Mouse (Mus musculus): ENCODE data around the gene Tead1.

Tead1 gene

DNA sequence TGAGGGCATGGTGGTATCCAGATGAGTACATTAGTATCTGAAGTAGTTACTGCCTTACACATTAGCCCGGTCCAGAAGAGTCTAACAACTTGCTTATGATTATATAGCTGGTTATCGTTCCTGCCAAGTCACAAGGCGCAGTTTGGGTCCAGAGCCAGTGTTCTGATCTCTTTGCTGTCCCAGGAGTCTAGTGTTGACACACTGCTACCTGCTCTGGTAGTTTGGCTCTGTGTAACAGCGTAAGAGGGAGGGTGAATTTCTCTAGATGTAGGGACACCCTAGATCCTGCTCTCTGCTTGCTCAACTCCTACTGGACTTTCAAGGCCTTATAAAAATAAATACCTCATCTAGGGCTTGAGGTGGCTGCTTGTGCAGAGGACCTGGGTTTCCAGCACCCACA lies 94.5 kb downstream of the Tead1 start:
- no peak for DNase-seq (ENCODE audit: low read depth in 1 of 2, low spot score in 2 of 2)

DNA sequence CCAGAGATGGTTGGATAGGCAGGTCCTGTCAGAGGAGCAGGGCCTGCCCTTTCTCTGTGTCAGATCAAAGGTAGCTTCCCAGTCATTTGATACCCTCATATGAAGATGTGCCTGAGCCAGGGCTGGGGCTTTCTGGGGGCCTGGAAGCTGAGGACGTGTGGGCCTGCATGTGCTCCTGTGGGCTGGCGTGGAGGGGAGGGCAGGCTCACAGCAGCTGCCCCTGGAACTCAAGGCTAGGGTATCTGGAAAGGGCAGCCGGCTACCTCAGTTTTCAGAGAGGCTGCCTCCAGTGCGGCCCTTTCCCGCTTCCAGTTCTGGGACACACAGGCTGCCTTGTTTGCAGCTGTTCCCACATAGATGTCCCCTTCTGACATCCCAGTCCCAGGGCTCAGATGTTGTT lies 96.7 kb downstream of the Tead1 start:
- no peak for DNase-seq (ENCODE audit: low read depth in 1 of 2, low spot score in 2 of 2)

DNA sequence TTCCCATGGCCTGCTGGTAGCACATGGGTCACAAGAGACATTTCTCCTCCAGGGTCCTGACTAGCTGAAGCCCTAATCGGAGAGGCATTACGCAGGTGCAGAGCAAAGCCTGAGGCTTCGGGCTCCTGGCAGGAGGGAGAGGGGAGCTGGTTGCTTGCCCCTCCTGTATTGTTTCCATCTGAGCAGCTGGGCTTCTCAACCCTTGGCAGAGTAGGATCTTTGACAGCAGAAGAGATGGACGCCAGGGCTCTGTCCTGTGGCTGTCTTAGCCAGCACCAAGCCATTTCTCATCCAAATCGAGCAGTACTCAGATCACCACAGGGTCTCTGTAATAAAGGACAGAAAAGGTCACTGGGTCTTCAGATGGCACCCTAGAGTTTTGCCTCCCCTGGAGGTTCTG lies 97.6 kb downstream of the Tead1 start:
- DNase-seq (ENCODE audit: low read depth in 1 of 2, low spot score in 2 of 2) = no peak

DNA sequence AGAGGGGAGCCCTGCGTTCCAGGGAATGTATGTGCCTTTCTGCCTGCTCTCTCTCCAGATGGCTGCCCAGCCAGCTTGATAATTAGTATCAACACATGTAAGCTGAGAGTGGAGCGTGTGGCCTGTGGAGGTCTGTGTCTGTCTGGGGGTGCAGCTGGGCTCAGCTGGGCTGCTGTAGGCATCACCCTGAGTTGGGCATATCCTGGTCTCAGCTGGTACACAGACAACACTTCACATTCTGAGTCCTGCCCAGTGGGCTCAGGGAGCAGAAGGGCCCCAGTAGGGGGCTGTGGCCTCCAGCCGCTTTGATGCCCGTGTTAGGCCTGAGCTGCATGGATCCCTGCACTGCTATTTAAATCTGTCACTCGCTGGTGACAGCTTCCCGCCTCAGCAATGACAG lies 100.5 kb downstream of the Tead1 start:
- no peak for DNase-seq (ENCODE audit: low read depth in 1 of 2, low spot score in 2 of 2)

DNA sequence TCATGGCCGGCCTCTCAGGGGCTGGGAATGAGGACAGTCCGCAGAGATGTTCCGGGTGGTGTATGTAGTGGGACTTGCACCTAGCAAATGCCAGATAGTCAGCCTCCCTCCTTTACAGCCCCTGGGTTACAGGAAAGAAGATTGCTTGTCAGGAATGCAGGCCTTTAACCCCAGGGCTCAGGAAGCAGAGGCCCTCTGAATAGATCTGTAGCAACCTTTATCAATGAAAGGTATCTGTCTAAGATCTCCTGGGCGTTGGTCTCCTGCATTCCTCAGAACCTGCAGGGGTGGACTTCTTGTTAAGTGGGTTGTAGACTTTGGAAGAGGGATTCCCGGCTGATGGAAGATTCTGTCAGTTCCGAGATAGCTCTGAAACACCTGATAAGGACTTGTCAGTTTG lies 101.8 kb downstream of the Tead1 start:
- no peak for DNase-seq (ENCODE audit: low read depth in 1 of 2, low spot score in 2 of 2)

DNA sequence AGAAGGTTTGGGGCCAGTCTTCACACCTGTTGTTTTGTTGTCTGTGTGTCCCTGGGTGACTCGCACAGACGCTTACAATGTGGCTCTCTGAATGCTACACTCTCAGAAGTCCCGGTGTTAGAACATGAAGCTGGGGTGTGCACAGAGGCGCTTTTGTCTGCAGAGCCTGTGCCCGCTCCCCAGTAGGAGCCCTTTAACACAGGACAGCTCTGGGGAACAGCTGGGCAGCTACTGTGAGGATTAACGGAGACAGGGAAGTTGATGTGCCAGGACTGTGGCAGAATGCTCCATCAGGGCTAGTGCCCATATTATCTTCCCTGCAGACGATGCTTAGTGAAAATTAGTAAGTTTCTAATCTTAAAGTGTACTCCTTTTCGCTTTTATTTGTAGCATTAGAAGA lies 102.9 kb downstream of the Tead1 start:
- DNase-seq (ENCODE audit: low read depth in 1 of 2, low spot score in 2 of 2) = no peak

DNA sequence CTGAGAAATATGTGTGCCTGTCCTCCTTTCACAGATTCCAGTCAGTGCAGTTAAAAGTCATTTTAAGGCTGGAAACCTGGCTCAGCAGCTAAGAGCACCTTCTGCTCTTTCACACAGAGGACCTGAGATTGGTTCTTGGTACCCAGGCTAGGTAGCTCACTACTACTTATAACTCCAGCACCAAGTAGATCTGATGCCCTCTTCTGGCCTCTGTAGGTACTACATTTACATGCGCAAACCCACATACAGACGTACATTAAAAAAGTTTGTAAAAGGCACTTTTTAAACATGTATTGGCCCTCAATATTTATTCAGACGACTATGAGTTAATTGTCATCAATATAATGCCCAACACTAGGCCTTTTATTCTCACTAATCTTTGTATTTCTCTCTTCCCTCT lies 105.2 kb downstream of the Tead1 start:
- no peak for DNase-seq (ENCODE audit: low read depth in 1 of 2, low spot score in 2 of 2)

DNA sequence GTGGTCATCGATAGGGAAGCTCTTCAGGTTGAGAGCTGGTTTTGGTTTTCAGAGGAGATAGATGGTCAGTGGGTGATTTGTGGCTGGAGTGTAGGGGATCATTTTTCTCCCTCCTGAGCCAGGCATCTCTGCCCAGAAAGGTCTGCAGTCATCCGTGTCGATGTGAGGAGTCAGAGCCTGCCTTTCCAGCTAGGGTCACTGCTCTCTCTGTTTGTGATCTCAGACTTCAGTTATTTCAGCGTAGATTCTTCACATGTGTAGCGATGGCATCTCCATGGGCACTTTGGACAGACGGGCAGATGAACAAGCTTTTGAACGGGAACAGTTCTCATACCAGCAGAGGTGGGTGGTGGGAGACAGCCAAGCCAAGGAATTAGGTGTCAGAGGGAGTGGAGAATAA lies 106.2 kb downstream of the Tead1 start:
- no peak for DNase-seq (ENCODE audit: low read depth in 1 of 2, low spot score in 2 of 2)

DNA sequence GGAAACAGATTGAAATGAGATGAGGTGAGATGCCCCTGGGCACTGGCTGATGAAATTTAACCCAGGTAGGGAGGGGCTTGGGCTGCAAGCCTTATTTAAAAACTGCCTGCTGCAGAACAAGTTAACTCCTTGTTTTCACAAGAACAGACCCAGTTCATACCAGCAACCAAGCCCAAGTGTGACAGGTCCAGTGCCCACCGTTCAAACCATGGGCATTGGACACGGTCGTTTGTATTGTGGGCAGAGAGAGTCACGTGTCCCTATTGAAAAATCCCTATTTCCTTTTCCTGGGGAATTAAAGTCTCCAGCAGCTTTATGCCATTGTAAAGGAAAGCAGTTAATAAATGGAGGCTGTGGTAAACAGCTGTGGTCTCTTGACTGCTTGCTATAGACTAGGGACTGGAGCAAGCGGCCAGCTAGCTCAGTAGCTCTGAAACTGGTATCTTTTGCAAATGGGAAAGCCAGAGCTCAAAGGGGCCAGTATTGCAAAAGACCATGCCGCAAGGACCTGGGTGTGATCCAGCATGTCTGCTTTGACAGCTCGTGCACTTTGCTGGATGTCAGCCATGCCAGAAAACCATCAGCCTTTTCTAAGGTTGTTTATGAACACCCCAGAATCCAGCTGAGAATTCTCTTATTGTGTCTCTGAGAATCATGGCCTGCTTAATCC lies 107.6 kb downstream of the Tead1 start:
- DNase-seq (ENCODE audit: low read depth in 1 of 2, low spot score in 2 of 2) = no peak

DNA sequence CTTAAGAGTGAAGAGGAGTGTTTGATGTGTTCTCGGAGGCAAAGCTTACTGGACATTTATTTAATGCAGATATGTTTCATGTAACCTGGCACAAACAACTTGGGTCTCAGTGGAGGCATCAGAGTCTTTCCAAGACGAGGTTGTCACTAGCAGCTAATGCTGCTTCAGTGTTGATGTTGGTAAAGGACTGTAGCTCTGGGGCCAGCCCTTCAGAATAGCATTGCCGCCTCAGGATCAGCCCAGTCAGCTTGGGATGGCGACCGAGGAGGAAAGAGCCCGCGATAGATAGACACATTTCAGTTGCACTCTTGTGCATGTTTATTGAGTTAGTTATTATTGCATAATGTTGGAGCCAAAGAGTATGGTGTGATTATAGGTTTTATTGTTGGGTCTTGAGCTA lies 108.2 kb downstream of the Tead1 start:
- no peak for DNase-seq (ENCODE audit: low read depth in 1 of 2, low spot score in 2 of 2)

DNA sequence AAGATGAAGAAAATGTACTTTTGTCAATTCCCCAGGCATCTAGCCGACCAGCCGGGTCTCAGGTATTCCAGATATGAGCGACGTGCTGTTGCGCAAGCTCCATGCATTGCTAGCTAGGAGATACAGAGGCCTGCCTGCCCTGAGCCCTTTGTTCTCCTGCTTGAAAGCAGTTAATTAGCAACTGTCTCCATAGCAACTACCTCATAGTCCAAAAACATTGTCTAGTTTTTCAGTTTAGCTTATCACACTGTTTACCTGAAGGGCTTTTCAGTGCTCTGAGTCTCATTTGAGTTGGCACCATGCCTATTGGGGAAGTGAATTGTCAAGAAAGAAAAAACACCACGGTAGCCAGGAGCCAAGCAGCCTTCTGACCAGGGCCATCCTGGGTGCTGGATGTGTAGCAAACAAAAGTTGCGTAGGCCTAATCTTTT lies 109.2 kb downstream of the Tead1 start:
- no peak for DNase-seq (ENCODE audit: low read depth in 1 of 2, low spot score in 2 of 2)

DNA sequence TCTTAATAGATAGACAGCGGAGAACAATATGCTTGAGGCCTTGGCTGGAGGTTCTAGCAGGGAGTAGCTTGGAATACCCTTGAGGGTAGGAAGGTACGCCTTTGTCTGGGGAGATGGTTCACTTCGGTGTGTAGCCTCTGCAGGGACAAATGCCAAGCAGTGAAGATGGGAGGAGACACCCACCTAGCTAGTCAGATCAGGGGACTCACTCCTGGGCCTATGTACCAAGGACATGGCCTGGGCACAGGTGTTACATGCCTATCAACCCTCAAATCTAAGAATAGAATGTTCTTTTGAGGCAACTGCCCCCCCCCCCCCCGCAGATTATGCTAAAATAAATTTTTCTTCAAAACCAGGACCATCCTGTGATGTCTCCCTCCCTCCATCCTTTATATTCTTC lies 110.6 kb downstream of the Tead1 start:
- no peak for DNase-seq (ENCODE audit: low read depth in 1 of 2, low spot score in 2 of 2)

DNA sequence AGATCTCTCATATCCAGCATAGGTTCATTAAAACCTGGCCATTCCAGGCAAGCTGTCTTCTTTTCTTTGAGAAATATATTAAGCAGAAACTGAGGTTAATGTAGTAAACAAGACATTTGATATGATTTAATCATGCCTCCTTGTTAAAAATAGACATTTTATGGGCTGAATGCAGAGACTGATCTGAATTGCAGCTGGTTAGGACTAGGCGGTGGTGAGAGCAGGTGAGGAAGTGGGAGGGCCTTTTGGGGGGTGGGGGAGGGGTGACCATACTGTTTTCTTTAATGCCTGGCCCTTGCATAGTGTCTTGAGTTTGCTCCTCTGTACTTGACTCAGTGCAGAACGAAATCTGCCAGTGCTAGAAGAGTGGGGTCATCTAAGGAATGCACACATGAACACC lies 111.2 kb downstream of the Tead1 start:
- DNase-seq (ENCODE audit: low read depth in 1 of 2, low spot score in 2 of 2) = no peak

DNA sequence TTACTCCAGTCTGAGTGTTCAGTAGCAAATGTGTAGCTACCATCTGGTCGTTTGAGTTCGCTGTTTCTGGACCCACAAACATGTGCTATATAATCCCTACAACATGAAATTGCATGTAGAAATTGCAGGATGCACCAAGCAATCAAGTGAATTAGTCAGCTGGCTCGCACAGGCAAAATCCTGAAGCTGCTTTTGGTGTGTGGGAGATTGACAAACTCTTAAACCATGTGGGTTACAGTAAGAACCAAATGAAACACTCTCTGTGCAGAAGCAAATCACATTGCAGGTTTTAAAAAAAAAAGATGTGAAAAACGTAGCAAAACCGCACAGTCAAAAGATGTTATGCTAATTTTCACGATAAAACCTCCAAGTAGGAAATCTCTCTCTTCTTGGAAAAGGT lies 113.6 kb downstream of the Tead1 start:
- DNase-seq (ENCODE audit: low read depth in 1 of 2, low spot score in 2 of 2) = no peak

DNA sequence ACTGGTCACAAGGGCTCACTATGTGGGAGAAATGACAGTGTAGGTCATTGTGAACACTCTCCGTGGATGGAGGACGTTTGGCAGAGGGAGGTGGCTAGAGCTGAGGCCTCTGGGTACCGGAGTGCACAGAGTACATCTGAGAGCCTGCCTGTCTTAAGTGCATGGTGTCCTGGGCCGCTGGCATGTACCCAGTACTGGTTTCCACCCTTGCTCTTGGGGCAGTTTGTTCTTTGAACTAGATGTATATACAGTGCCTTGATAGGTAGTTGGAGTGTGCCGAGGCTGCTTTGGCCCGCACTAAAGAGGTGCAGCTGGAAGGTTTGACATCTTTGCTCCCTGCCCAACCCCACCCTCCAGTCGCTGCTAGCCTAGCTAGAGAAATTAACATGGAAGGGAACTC lies 114.8 kb downstream of the Tead1 start:
- no peak for DNase-seq (ENCODE audit: low read depth in 1 of 2, low spot score in 2 of 2)

DNA sequence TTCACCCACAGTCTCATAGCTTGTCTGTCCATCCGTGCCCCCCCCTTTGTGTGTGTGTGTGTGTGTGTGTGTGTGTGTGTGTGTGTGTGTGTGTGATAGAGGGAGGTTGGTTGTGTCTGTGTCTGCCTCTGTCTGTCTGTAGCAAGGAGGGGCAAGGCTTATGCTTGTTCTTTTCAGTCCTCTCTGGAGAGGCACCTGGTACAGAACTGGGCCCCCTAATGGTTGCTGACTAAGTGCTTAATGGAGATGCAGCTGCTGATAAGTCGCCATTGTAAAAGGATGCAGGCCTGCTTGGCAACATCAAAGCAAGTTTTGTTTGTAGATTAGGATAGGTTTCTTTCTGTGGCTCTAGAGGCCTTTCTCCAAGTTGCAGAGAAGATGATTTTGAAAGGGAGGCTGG lies 115.4 kb downstream of the Tead1 start:
- DNase-seq (ENCODE audit: low read depth in 1 of 2, low spot score in 2 of 2) = no peak

DNA sequence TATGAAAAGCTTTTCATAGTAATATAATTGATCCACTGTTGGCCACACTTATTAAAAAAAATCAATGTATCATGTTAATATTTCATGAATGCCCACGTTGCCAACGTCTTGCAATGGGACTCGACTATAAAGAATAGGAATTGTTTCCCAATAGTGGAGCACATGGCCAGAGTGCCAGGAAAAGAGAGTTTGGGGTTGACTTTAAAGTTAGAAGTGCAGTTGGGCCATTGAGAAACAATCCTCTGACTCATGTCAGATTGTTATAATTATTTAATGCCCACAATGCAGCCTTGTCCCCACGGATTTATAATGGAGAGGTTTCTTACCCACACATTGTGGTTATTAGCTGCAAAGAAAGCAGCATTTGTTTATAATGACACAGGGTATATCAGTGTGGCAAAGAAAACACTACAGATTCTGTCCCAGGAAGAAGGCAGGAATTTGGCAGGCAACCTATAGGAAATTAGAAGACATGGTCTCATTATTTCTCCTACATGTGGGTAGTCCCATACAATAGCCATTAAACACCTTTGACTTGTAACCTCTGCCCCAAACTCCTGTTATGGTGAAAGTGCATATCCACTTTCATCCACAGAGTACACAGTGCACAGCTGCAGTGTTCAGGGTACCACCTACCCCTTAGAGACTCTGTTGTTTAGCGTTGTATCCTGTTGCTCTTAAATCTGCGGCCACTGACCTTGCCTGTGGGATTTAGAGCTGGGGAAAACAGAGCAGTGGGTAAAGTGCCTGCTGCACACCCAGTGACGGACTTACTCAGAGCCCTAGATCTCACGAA lies 118.6 kb downstream of the Tead1 start:
- no peak for DNase-seq (ENCODE audit: low read depth in 1 of 2, low spot score in 2 of 2)

DNA sequence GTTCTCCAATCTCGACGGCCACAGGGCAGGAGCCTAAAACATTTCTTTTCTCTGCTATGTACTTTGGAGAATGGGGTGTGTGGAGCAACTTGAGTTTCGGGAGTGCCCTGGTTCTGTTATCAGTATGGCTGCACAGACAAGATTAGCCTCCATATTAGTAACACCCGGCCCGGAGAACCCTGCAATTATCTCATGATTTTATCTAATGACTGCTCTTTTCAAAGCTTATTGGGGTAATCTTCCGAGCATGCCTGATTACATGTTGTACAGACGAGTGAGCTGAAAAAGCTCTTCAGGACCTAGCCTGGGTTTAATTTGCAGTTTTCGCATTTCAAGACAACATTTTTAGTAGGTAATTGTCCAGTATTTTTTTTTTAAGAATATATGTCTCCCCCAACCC lies 122.6 kb downstream of the Tead1 start:
- DNase-seq (ENCODE audit: low read depth in 1 of 2, low spot score in 2 of 2) = no peak

DNA sequence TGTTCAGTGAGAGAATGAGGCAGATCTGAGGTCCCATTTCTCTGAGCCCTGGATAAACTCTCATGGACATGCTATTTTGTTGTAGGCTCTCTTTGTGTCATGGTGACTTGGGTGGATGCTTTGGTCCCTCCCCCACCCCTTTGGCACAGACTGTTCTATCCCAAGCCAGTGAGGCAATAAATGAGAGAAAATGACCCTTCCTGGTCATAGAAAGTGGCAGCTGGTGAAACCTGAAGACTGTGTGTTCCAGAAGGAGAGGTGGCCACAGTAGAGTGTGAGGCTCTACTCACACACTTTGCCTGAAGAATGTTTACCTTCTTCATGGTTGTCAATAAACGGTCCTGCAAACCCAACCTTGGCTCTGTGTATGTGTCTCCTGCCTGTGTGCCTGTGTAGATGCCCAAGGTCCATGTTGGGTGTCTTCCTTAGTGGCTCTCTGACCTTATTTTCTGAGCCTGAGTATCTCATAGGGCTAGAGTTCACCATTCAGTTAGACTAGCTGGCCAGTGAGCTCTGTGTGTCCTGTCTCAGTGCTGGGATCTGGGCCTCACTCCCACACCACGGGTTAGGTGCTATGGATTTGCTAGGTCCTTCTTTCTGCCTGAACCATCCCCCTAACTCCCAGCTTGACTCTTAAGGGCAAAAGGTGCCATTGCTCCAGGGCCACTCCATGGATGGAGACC lies 127.7 kb downstream of the Tead1 start:
- no peak for DNase-seq (ENCODE audit: low read depth in 1 of 2, low spot score in 2 of 2)

DNA sequence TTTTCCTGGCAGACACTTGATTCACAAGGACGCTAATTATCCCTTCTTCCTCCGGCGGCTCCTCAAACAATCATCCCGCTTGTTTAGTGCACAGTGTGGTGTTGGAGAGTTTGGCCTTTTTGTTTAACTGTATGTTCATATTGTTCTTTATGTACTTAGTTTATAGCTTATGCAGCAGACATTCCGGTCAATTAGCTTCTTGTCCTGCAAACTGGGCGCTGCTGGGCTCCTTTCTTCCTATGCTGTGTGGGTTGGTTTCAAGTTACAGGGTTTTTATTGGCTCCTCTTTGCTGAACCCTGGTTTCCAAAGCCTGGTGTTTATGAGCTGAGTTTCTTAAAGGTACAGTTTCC lies 128.3 kb downstream of the Tead1 start:
- DNase-seq (ENCODE audit: low read depth in 1 of 2, low spot score in 2 of 2) = no peak

DNA sequence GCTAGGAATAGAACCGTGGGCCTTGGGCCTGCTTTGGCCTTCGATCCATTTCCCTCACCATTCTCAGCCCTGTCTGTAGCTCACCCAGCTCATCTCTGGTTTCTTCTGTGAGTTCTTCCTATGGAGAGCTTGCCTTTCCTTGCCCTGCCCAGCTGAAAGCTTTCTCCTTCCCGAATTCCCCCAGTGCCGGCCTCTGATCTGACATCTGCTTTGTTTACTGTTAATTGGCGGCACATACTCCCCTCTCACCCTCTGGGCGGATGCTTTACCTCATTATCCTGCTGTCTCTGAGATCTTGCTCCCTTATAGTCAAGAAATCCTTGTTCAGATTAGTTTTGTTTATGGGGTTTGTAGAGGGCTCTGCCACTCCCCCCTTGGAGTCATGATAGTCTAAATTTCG lies 131.6 kb downstream of the Tead1 start:
- no peak for DNase-seq (ENCODE audit: low read depth in 1 of 2, low spot score in 2 of 2)

DNA sequence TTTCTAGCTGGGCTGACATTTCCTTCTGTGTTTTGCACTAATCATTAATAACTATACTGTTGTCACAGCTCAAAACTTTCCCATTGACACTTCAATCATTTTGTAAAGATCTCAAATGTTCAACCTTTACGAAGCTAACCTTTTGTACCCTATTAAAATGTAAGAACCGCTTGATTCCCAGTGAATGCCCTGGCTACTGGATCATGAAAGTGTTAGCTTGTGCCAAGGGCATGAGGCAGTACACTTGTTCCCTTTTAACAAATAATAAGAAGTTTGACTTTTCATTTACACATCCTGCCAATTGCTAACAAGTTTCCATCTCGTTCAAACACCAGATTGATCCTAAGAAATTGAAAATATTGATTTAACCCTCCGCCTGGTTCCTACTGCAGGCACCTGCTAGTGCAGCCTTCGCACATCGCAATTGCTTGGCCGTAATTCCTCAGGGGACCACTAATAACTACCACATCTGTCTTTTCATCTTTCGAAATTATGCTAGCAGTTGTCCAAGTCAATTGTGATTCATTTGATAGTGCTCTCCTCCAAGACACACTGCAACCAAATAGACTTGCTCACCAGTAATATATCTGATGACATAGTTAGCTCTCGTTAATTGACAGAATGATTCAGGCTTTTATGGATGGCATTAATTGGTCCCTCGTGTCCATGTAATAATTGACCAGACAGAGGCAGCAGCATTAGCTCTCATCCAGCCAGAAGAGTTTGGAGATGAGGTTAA lies 133.1 kb downstream of the Tead1 start:
- DNase-seq (ENCODE audit: low read depth in 1 of 2, low spot score in 2 of 2) = no peak

Measured in monocyte, adult 2 months (primary cell).